In genomic region chr9:20545151-20545550, GRCm38 (mm10) we compare ENCODE assay signal across 8 mouse cellular contexts. TPM values are rescaled to one million over a fixed set of nuclear protein-coding genes. Genes with fewer than 3 reads are reported as not detected.
DNase-seq lines count a peak whose midpoint lies in the region; ATAC-seq and TF ChIP-seq lines count a peak whose summit lies in the region.

No protein-coding gene starts in this region.

- DNase-seq in layer of hippocampus, postnatal 10 days (ENCODE audit: low spot score in 2 of 2): peak; percentile 13 to 18
- no peak for DNase-seq in layer of hippocampus, adult 8-10 months (ENCODE audit: low spot score in 2 of 2)
- peak; percentile 36 for DNase-seq in kidney, postnatal 10 days
- DNase-seq in B cell, adult 2 months: no peak
- no peak for DNase-seq in left cerebral cortex, adult 11 months (ENCODE audit: low spot score)

- WGBS in heart, embryonic 14.5 days: 16% methylated on average over 8 of the region's 8 CpGs

- H3K36me3 ChIP-seq in heart, embryonic 14.5 days (ENCODE audit: control insufficient read depth, insufficient read depth, low read length): no peaks in the 10 kb centered on the region

- no peaks in the 10 kb centered on the region for H3K9me3 ChIP-seq in heart, embryonic 14.5 days (ENCODE audit: control insufficient read depth, low read length)

- no peak overlapping the region for H3K27ac ChIP-seq in cortical plate, adult 2 months (ENCODE audit: insufficient read depth, low read length)
- peak overlapping the region in 1 of 2 experiments; percentile 88; a peak in 3 of 4 replicates for H3K27ac ChIP-seq in heart, embryonic 14.5 days (replicated peaks in 1 of 2; ENCODE audit: control insufficient read depth in 1 of 2, insufficient read depth in 1 of 2, low read depth in 2 of 2, low read length in 2 of 2)

- ATAC-seq in heart, embryonic 14.5 days (ENCODE audit: insufficient number of reproducible peaks, insufficient read depth, low FRiP score, low read depth): no peak
- peak; percentile 72 for ATAC-seq in megakaryocyte progenitor cell, adult 5-6 weeks (replicated peaks; ENCODE audit: poor library complexity)

- peak overlapping the region; percentile 92 for H3K4me2 ChIP-seq in heart, embryonic 14.5 days (ENCODE audit: low read length)

- no peak for TF ChIP-seq POLR2A in cortical plate, adult 2 months (IDR thresholded peaks at IDR 0.05; ENCODE audit: extremely low read depth, insufficient read depth, low read length)

- peak; percentile 23; the same call in 1 of the 2 replicates for TF ChIP-seq CTCF in cortical plate, adult 2 months (IDR thresholded peaks at IDR 0.05; ENCODE audit: extremely low read depth, insufficient read depth, low read length)

- H3K4me1 ChIP-seq in cortical plate, adult 2 months (ENCODE audit: control insufficient read depth, insufficient read depth, low read length): no peaks in the 10 kb centered on the region
- 0 out of 4 replicates have a peak, but pooled peaks cover 0 to 5% of the 10 kb centered on the region in 2 experiments for H3K4me1 ChIP-seq in heart, embryonic 14.5 days (ENCODE audit: control insufficient read depth in 2 of 2, insufficient read depth in 2 of 2, low read length in 2 of 2)

- H3K4me3 ChIP-seq in cortical plate, adult 2 months (ENCODE audit: insufficient read depth, low read length): peak overlapping the region; percentile 43
- H3K4me3 ChIP-seq in heart, embryonic 14.5 days (ENCODE audit: control insufficient read depth in 1 of 2, insufficient read depth in 1 of 2, low read depth in 1 of 2, low read length in 2 of 2): peak overlapping the region; percentile 46 to 49; a peak in 3 of 4 replicates

- H3K27me3 ChIP-seq in heart, embryonic 14.5 days (ENCODE audit: control insufficient read depth, insufficient read depth, low read length): no peaks in the 10 kb centered on the region

- peak overlapping the region; percentile 75 for H3K9ac ChIP-seq in heart, embryonic 14.5 days (ENCODE audit: low read length)

RNA-seq across cellular contexts. Expression of gene Zfp266, which starts 23.9 kb away (rescaled TPM):
- 10 to 100 TPM; 60.2 to 63.5 TPM for total RNA-seq in layer of hippocampus, postnatal 10 days (2021)
- 10 to 100 TPM; 35.9 to 53.1 (median 42.1) TPM for total RNA-seq in layer of hippocampus, adult 8-10 months (2022)
- 19.1 and 19.5 TPM in 2 replicates for polyA plus RNA-seq in cortical plate, adult 2 months (2012; rRNA removed)
- polyA plus RNA-seq in heart, embryonic 14.5 days (2014; fragmentation: Nextera tagmentation; extraction: Ambion mirVana): 43.5 and 48.8 TPM in 2 replicates
- 40.6 and 48.8 TPM in 2 replicates for total RNA-seq in megakaryocyte progenitor cell, adult 5-6 weeks (2015)
- total RNA-seq in megakaryocyte progenitor cell, adult 5-6 weeks (2017): 34.6 and 43.3 TPM in 2 replicates

RNA-seq across cellular contexts. Expression of gene Zfp846, which starts 35.9 kb away (rescaled TPM):
- total RNA-seq in layer of hippocampus, postnatal 10 days (2021): 10 to 100 TPM; 28.5 to 29.5 TPM
- 10 to 100 TPM; 14.4 to 23.3 (median 20.4) TPM for total RNA-seq in layer of hippocampus, adult 8-10 months (2022)
- 11.9 TPM in 2 replicates for polyA plus RNA-seq in cortical plate, adult 2 months (2012; rRNA removed)
- 11.0 and 11.8 TPM in 2 replicates for polyA plus RNA-seq in heart, embryonic 14.5 days (2014; fragmentation: Nextera tagmentation; extraction: Ambion mirVana)
- 9.5 and 12.0 TPM in 2 replicates for total RNA-seq in megakaryocyte progenitor cell, adult 5-6 weeks (2015)
- total RNA-seq in megakaryocyte progenitor cell, adult 5-6 weeks (2017): 4.7 and 5.6 TPM in 2 replicates

RNA-seq across cellular contexts. Expression of gene Zfp426, which starts 52.6 kb away (rescaled TPM):
- 10 to 100 TPM; 34.1 to 36.8 TPM for total RNA-seq in layer of hippocampus, postnatal 10 days (2021)
- 10 to 100 TPM; 26.3 to 34.1 (median 29.9) TPM for total RNA-seq in layer of hippocampus, adult 8-10 months (2022)
- polyA plus RNA-seq in cortical plate, adult 2 months (2012; rRNA removed): 17.0 and 19.2 TPM in 2 replicates
- polyA plus RNA-seq in heart, embryonic 14.5 days (2014; fragmentation: Nextera tagmentation; extraction: Ambion mirVana): 13.4 and 15.7 TPM in 2 replicates
- total RNA-seq in megakaryocyte progenitor cell, adult 5-6 weeks (2015): 20.2 and 22.4 TPM in 2 replicates
- total RNA-seq in megakaryocyte progenitor cell, adult 5-6 weeks (2017): 22.5 and 28.4 TPM in 2 replicates

Comparison
In these comparisons a context has a peak if more than half of its experiments do, and no peak if none do; other contexts are left out.
1. DNase-seq: peak in layer of hippocampus, postnatal 10 days (2 of 2) and kidney, postnatal 10 days (single experiment); none in layer of hippocampus, adult 8-10 months (0 of 2), B cell, adult 2 months (0 of 2) and left cerebral cortex, adult 11 months (single experiment).